Mouse (Mus musculus) midbrain, embryonic 14.5 days (tissue): ENCODE measurements around the gene Stx11. TPM values are rescaled to one million over a fixed set of nuclear protein-coding genes. Genes with fewer than 3 reads are reported as not detected.

ENCODE experiments used
- polyA plus RNA-seq: library from polyadenylated mRNA; unstranded; fragments of >200 nt; fragmentation: Nextera tagmentation; extraction: Ambion mirVana; gene quantifications from 2 replicates; pipeline ENCODE4 v1.2.1, GENCODE M21; 2014

The Stx11 gene
- polyA plus RNA-seq, 1 experiment from 2014 or later: 0.93 TPM

Other genes with a start within 250 kb of the Stx11 start
- gene Utrn, start 94.9 kb downstream of the Stx11 start, polyA plus RNA-seq: 10.6 and 19.1 TPM in 2 replicates
- gene Sf3b5, start 41.0 kb upstream of the Stx11 start, polyA plus RNA-seq: 25.3 and 29.1 TPM in 2 replicates
- gene Plagl1, start 96.2 kb upstream of the Stx11 start, polyA plus RNA-seq: 32.8 and 55.8 TPM in 2 replicates
- not detected in 2 replicates for gene Zc2hc1b, start 213.7 kb upstream of the Stx11 start, polyA plus RNA-seq
- gene Ltv1, start 228.9 kb upstream of the Stx11 start, polyA plus RNA-seq: 26.4 and 39.3 TPM in 2 replicates